Mouse (Mus musculus) natural killer cell, adult 2 months (primary cell): ENCODE results near the gene Bnip3.

Experiments
- DNase-seq, 2 experiments: peaks; one replicate each; pipeline ENCODE4 v3.0.0; 2022; ENCODE audit warnings: low spot score in 2 of 2

Gene Bnip3

GRCm38 (mm10) chr7:138845111-138845510, 64.2 kb downstream of the Bnip3 start:
- DNase-seq = no peak

GRCm38 (mm10) chr7:138843421-138843820, 65.9 kb downstream of the Bnip3 start:
- DNase-seq = no peak

- DNase-seq = no peak
Observed at GRCm38 (mm10) chr7:138841436-138842151, 67.7 kb downstream of the Bnip3 start.
